Mouse (Mus musculus): ENCODE data around the gene Fam71e2. TPM values are rescaled to one million over a fixed set of nuclear protein-coding genes. Genes with fewer than 3 reads are reported as not detected.

The Fam71e2 gene
- polyA plus RNA-seq, 1 experiment from 2014 or later, result not detected

DNA sequence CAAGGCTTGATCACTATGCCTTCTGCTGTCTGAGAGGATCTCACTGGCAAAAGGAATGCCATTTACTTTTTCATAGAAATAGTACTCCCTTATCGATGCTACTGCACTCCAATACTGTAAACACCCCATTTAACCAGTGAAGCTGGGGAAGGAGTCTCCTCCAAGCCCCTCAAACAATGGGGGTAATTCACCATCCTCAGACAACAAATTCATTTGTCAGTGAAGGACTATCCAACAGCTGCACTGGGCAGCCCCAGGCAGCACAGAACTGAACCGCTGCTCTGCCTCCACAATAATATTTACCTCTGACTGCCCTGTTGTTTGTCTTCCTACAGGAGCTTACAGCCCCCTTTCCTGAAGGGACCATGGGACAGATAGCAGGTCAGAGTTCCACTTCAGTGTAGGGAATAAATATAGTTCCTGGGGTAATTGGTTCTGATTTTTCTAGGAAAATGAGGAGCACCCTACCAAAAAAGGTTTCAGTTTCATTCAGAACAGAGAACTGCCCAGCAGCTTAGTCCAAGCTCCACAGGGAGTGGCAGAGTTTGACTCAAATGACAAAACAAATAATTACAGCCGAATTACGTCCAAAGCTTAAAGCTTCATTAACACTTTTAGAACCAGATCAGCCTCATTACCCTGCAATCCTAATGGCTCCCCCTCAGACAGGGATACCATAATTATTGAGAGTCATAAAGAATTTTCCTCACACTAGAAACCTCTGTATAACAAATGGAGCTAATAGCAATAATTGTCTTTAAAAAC is 6.0 kb downstream of the Fam71e2 start:
- Histone ChIP-seq H3K27ac (no peak overlapping the region), H3K4me3 (peak overlapping the region; percentile 7; the same call in 1 of the 2 replicates), H3K4me1 (peaks cover 33% of the 10 kb centered on the region), H3K27me3 (ENCODE audit: poor library complexity, severe bottlenecking) (peaks cover 10% of the 10 kb centered on the region), H3K9me3 (no peaks in the 10 kb centered on the region), H3K36me3 (replicated peaks) (no peaks in the 10 kb centered on the region)
- WGBS, result 7% methylated on average over 4 of the region's 4 CpGs
- DNase-seq (ENCODE audit: extremely low spot score, low spot score), result no peak

DNA sequence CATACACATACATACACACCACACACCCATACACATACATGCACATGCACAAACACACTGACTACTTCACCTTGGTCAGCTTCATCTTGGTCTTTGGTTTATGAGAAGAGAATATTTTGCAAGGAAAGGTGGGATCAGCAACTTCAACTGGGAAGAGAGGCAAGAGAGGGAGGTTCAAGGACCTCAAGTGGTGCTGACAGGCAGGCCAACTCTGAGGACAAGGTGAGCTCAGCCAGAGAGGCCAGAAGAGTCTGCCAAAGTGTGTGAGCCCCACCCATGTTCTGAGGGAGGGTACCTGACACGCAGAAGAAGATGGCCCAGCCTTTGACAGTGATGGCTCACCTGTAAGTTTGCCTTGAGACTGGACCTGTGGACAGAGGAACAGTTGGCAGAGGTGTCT is 11.4 kb downstream of the Fam71e2 start:
- Histone ChIP-seq H3K4me1 (peaks cover 9% of the 10 kb centered on the region), H3K27ac (no peak overlapping the region), H3K4me3 (no peak overlapping the region), H3K27me3 (ENCODE audit: poor library complexity, severe bottlenecking) (peaks cover 4% of the 10 kb centered on the region; the same call in 1 of the 2 replicates), H3K9me3 (peaks cover 10% of the 10 kb centered on the region; the same call in 1 of the 2 replicates), H3K36me3 (replicated peaks) (no peaks in the 10 kb centered on the region)
- no peak for DNase-seq (ENCODE audit: extremely low spot score, low spot score)
- WGBS, result 57% methylated on average over 1 of the region's 1 CpGs

DNA sequence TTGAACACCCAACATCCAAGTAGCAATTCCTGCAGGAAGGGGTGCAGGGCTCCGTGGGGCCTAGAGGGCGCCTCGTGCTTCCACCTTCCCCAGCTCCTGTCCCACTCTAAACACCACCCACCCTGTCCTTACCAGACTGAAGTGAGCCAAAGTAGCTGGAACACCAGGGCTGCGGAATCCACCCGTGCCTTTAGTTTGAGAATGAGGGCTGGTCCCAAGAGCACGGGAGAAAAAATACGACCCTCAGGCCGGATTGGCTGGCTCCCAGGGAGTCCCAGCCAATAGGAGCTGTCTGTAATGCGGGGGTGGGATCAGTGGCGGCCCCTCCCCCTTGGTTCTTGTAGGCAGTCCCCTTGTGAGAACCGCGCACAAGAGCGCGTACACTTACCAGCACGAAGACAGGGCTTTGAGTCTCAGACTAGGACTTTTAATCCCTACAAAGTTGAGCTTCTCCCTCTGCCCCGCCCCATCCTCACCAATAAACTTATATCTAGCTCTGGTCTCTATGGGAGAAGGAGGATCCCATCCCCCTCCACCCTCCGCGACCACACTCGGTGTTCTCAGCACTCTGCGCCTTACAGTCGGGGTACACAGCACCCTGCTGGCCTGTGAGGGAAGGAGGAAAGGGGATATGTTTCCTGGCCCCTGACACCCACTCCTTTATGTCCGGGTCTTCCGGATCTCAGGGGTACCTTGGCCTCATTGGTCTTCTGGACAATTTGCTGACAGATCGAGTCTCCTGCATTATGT is 18.1 kb downstream of the Fam71e2 start, which contains the start of gene Cox6b2:
Gene Cox6b2 (minus strand): TSS at position 274 of the 750 bp plus-strand sequence.
- WGBS, result 4% methylated on average over 24 of the region's 24 CpGs
- peak within 1 kb of the TSS; percentile 83 for H3K27ac ChIP-seq

DNA sequence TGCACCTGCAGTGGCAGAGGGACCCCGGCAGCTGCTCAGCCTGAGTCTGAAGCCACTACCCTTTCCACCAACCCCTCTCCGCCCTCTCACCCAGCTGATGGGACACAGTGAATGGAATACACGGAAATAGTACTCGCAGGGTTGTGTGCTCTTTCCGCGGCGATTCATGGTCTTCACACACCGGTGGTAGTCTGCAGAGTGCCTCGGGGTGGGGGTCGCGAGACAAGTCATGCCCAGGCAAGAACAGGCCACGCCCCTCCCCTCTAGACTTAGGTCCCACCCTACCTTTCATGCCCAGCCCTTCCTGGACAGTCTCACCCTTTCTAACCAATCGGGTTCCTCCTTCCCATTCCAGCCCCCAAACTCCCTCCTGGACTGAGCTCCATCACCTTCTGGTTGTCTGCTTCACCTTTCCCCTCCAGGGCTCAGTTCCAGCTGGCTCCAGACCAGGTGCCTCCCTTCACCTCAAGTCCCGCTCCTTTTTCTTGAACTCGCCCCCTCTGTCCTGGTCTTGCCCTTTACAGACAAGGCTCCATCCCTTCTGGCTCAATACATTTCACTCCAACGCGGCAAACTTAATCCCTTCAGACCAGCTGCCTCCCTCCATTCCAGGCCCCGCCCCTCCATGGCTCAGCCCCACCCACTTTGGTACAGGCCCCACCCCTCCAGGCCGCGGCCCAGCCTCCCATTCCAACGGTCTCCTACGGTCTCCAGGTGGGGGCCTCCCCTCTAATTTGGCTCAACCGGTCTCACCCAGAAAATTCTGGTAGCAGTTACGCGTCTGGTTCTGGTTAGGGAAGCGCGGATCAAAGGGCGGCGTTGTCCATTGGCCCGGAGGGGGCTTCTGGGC is 18.9 kb downstream of the Fam71e2 start:
- Histone ChIP-seq H3K36me3 (replicated peaks) (peaks cover 3% of the 10 kb centered on the region), H3K27ac (peak overlapping the region; percentile 83), H3K27me3 (ENCODE audit: poor library complexity, severe bottlenecking) (peaks cover 19% of the 10 kb centered on the region), H3K9me3 (peaks cover 10% of the 10 kb centered on the region; the same call in 1 of the 2 replicates), H3K4me3 (peak overlapping the region; percentile 55), H3K4me1 (peaks cover 26% of the 10 kb centered on the region)
- WGBS, result 2% methylated on average over 30 of the region's 30 CpGs
- DNase-seq (ENCODE audit: extremely low spot score, low spot score), result peak; percentile 82

More for the DNA sequence above, 18.1 kb downstream of the Fam71e2 start, which contains the start of gene Cox6b2:
- peak; percentile 89 for DNase-seq (ENCODE audit: extremely low spot score, low spot score)
- Histone ChIP-seq H3K36me3 (replicated peaks) (peaks cover 3% of the 10 kb centered on the region), H3K9me3 (peaks cover 10% of the 10 kb centered on the region; the same call in 1 of the 2 replicates), H3K27me3 (ENCODE audit: poor library complexity, severe bottlenecking) (peaks cover 19% of the 10 kb centered on the region), H3K4me1 (peaks cover 26% of the 10 kb centered on the region), H3K4me3 (peak within 1 kb of the TSS; percentile 55)

DNA sequence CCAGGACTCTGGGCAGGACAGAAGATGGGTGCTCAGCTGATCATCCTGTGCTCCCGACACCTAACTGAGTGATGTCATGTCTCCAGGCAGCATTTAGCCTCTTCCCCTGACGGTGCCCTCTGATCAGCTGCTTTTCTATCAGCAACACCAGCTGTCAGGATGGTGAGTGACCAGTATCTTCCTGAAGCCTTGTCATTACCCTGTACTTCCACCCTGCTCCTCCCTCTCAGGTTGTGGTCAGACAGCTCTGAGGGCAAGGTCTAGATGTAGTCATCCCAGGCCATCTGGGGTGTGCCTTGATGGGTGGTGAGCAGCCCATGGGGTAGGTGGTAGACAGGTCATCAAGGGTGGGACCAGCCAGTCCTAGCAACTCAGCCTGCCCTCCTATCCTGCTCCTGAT is 21.9 kb downstream of the Fam71e2 start:
- Histone ChIP-seq H3K27me3 (ENCODE audit: poor library complexity, severe bottlenecking) (peaks cover 9% of the 10 kb centered on the region), H3K9me3 (no peaks in the 10 kb centered on the region), H3K4me3 (no peak overlapping the region), H3K27ac (no peak overlapping the region), H3K36me3 (replicated peaks) (peaks cover 33% of the 10 kb centered on the region), H3K4me1 (peaks cover 41% of the 10 kb centered on the region)
- 88% methylated on average over 2 of the region's 2 CpGs for WGBS
- no peak for DNase-seq (ENCODE audit: extremely low spot score, low spot score)

DNA sequence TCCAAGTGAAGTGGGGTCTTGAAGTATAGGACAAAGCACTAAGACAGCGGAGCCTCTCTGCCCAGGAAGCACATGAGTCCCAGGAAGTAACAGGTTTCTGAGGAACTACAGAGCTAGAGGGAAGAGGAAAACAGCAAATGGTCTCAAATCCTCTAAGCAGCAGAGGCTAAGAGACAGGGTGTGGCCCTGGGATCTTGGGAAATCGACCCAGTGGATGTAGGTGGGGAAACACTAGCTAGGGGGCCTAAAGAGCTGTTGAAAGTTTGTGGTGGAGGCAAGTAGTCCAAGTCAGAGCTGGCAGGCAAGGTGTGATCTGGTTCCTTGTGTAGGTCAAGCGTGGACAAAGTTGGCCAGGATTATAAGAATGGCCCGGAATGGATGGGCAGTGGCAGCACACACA is 22.8 kb downstream of the Fam71e2 start:
- no peak overlapping the region for H3K27ac ChIP-seq
- no peak for DNase-seq (ENCODE audit: extremely low spot score, low spot score)
- no peak overlapping the region for H3K4me3 ChIP-seq
- peaks cover 41% of the 10 kb centered on the region for H3K4me1 ChIP-seq
- H3K36me3 ChIP-seq (replicated peaks), result peaks cover 40% of the 10 kb centered on the region
- no peaks in the 10 kb centered on the region for H3K9me3 ChIP-seq
- peaks cover under 1% of the 10 kb centered on the region; the same call in 1 of the 2 replicates for H3K27me3 ChIP-seq (ENCODE audit: poor library complexity, severe bottlenecking)
- WGBS, result 85% methylated on average over 4 of the region's 4 CpGs

DNA sequence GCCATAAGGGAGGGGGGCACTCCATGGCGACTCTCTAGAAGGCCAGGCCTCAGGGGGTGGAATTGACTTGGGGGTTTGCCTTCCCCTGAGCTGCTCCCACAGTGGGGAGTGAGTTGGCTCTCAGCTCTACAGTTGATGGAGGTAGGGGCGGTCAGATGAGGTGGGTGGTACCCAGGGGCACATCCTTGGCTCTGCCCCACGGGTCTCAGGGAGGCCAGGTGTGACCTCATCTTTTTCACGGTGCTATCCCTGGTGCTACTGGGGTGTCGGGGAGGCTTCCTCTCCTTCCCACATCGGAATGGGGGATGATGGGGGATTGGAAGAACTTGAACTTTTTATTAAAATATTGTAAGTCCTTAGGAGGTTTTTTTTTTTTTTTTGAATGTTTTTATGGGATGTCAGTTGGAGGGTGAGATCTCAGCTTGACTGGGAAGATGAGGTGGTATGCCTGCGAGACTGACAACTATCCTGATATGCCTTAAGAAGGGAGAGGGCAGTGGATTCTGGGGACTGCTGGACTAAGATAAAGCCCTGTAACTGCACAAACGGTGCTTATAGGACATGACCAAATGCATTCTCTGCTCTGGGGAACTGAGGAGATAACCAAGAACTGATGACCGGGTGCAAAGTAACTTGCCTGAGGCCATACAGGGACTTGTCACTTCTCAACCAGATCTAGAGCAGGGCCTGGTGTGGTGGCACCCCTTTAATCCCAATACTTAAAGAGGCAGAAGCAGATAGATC is 23.8 kb downstream of the Fam71e2 start:
- Histone ChIP-seq H3K36me3 (replicated peaks) (peaks cover 50% of the 10 kb centered on the region), H3K4me3 (no peak overlapping the region), H3K4me1 (peaks cover 41% of the 10 kb centered on the region), H3K9me3 (no peaks in the 10 kb centered on the region), H3K27ac (0 out of 2 replicates have a peak overlapping the region, but pooled peaks have one; percentile 40), H3K27me3 (ENCODE audit: poor library complexity, severe bottlenecking) (no peaks in the 10 kb centered on the region)
- no peak for DNase-seq (ENCODE audit: extremely low spot score, low spot score)
- 77% methylated on average over 9 of the region's 9 CpGs for WGBS

DNA sequence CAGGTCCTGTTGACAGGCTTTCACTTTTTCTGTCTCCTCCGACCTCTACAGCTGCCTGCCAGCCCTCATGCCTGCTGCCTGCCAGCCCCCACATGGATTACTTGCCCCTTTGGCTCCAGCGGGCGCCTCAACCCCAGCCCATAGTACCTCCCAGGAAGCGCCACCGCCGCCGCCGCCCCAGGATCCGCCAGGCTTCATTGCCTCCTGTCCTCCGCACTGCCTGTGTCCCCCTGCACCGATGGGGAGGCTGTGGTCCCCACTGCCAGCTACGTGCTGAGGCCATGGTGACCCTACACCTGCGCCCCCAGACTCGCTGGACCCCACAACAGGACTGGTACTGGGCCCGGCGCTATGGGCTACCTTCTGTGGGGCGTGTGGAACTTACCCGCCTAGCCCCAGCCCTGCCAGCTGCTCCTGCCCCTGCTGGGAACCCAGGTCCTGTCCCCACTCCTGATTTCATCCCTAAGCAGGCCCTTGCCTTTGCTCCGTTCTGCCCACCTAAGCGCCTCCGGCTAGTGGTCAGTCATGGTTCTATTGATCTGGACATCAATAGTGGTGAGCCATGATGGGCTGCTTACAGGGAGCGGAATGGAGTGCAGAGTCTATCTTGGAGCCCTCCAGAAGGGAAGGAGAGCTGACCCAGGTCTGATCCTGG is 24.6 kb downstream of the Fam71e2 start:
- Histone ChIP-seq H3K27ac (no peak overlapping the region; the same call in 1 of the 2 replicates), H3K9me3 (no peaks in the 10 kb centered on the region), H3K27me3 (ENCODE audit: poor library complexity, severe bottlenecking) (no peaks in the 10 kb centered on the region), H3K36me3 (replicated peaks) (peaks cover 55% of the 10 kb centered on the region), H3K4me3 (no peak overlapping the region), H3K4me1 (peaks cover 41% of the 10 kb centered on the region)
- 90% methylated on average over 22 of the region's 22 CpGs for WGBS
- DNase-seq (ENCODE audit: extremely low spot score, low spot score), result no peak

DNA sequence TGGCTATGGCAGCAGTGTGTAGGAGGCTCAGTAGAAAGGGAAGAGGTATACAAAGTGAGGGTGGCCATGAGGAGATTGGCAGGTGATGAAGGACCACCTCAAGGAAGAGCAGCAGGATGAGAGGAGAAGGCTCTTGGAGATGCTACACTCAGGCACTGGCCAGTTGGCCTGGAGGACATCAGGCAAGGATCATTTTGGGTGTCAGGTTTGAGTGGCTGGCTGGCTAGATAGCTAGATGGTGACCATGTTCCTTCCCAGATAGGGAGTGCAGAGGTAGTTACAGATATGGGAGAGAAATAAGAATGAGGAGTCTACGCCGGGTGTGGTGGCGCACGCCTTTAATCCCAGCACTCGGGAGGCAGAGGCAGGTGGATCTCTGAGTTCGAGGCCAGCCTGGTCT is 26.2 kb downstream of the Fam71e2 start:
- no peak overlapping the region for H3K4me3 ChIP-seq
- peaks cover 55% of the 10 kb centered on the region for H3K36me3 ChIP-seq (replicated peaks)
- no peaks in the 10 kb centered on the region for H3K27me3 ChIP-seq (ENCODE audit: poor library complexity, severe bottlenecking)
- H3K27ac ChIP-seq, result no peak overlapping the region
- H3K4me1 ChIP-seq, result peaks cover 49% of the 10 kb centered on the region
- no peaks in the 10 kb centered on the region for H3K9me3 ChIP-seq
- WGBS, result 95% methylated on average over 6 of the region's 6 CpGs
- DNase-seq (ENCODE audit: extremely low spot score, low spot score), result no peak

DNA sequence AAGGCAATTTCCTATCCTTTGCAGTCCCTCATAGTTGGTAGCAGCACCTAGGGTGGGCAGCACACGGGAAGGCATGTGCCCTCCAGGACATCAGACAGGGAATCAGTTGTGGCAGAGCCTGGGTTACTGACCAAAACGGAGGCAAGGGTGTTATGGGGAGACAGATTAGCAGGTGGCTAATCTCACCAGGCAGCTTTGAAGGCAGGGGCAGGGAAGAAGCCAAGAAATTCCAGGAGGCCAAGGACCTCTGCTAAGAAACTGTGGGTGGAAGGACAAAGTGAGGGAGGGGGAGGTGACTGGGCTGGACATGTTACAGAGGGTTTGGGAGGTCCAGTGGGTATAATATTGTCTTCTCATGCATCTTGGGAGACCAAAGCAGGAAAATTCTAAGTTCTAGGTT is 27.7 kb downstream of the Fam71e2 start:
- Histone ChIP-seq H3K27me3 (ENCODE audit: poor library complexity, severe bottlenecking) (no peaks in the 10 kb centered on the region), H3K9me3 (no peaks in the 10 kb centered on the region), H3K4me3 (no peak overlapping the region), H3K4me1 (peaks cover 60% of the 10 kb centered on the region), H3K27ac (peak overlapping the region; percentile 35; the same call in 1 of the 2 replicates), H3K36me3 (replicated peaks) (peaks cover 52% of the 10 kb centered on the region)
- WGBS, result 68% methylated on average over 2 of the region's 2 CpGs
- no peak for DNase-seq (ENCODE audit: extremely low spot score, low spot score)

DNA sequence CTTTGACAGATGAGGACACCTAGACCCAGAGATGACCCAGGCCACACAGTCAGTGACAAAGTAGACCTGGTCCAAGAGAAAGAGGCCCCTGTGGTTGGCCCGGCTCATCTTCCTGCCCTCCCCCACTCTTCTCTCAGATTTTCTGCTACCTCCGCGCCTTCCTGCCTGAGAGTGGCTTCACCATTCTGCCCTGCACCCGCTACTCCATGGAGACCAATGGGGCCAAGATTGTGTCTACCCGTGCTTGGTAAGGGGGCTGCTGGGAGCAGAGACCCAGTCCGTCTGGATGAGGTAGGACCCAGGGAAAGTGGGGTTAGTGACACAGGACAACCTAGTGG is 28.7 kb downstream of the Fam71e2 start:
- peaks cover 52% of the 10 kb centered on the region for H3K36me3 ChIP-seq (replicated peaks)
- no peak for DNase-seq (ENCODE audit: extremely low spot score, low spot score)
- H3K4me3 ChIP-seq, result peak overlapping the region; percentile 83; the same call in 1 of the 2 replicates
- H3K27ac ChIP-seq, result peak overlapping the region; percentile 96
- no peaks in the 10 kb centered on the region for H3K9me3 ChIP-seq
- WGBS, result 94% methylated on average over 6 of the region's 6 CpGs
- no peaks in the 10 kb centered on the region for H3K27me3 ChIP-seq (ENCODE audit: poor library complexity, severe bottlenecking)
- peaks cover 61% of the 10 kb centered on the region for H3K4me1 ChIP-seq
